Mouse (Mus musculus): ENCODE results near the gene 3110009E18Rik. TPM values are rescaled to one million over a fixed set of nuclear protein-coding genes. Genes with fewer than 3 reads are reported as not detected.
A peak's percentile ranks its signal among the peaks of the same experiment; 100 is the strongest.
"Not testable (repeated sequence)": the region's sequence is repeated elsewhere in the genome, so short reads cannot be mapped to it uniquely, and the experiment has no call there.

Gene 3110009E18Rik
- polyA plus RNA-seq, 1 experiment from 2014 or later: 10.6 TPM

DNA sequence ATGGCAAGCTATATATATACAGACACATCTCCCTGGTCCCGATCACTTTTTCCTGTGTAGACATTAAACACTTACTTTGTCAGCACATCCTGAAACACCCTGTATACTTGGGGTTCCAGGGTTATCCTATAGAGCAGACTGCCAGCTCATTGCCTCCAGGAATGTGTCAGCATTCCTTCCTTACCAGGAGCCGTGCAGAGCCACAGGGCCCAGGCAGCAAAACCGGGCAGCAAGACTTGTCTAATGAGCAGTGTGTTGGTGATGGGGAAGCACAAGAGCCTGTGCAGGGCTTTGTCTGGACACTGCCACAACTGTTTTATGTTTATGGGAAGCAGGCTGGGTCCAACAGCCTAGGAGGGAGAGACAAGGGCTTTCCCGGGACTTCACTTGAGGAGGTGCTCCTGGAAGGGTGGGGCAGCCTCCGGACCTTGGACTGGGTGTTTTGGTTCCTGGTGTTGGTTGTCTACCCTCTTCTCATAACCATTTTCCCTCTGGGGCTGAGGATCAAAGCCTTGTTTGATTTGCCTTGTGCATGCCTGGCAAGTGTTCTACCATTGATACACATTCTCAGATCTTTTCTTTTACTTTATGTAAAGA is 37.0 kb upstream of the 3110009E18Rik start:
- no peak for DNase-seq (ENCODE audit: low read depth, low spot score)
- H3K27me3 ChIP-seq: no peaks in the 10 kb centered on the region
- POLR2A ChIA-PET: no interaction called here
- no peak for TF ChIP-seq CTCF (IDR thresholded peaks at IDR 0.05)
- no peak for ATAC-seq
- in situ Hi-C loops (cut with MboI; ENCODE audit: low pct_unique_long_range_greater_than_20kb): no loop called here
- CTCF ChIA-PET: no interaction called here

GRCm38 (mm10) chr1:120085696-120086095 is 35.3 kb upstream of the 3110009E18Rik start:
- DNase-seq (ENCODE audit: low read depth, low spot score) (no peak), ATAC-seq (no peak)
- in situ Hi-C loops (cut with MboI; ENCODE audit: low pct_unique_long_range_greater_than_20kb): no loop called here
- no peak for TF ChIP-seq CTCF (IDR thresholded peaks at IDR 0.05)
- no peaks in the 10 kb centered on the region for H3K27me3 ChIP-seq
- CTCF ChIA-PET: interaction anchor here (1.0 kb wide), 1 partner anchor 52 kb away, joined by 3 read pairs; no protein-coding TSS in a partner anchor
- POLR2A ChIA-PET: no interaction called here

- DNase-seq (ENCODE audit: low read depth, low spot score) (no peak), ATAC-seq (no peak)
- H3K27me3 ChIP-seq: no peaks in the 10 kb centered on the region
- in situ Hi-C loops (cut with MboI; ENCODE audit: low pct_unique_long_range_greater_than_20kb): no loop called here
- no peak for TF ChIP-seq CTCF (IDR thresholded peaks at IDR 0.05)
- POLR2A ChIA-PET: no interaction called here
- CTCF ChIA-PET: no interaction called here
Measured at GRCm38 (mm10) chr1:120086644-120087043, 34.3 kb upstream of the 3110009E18Rik start.

DNA sequence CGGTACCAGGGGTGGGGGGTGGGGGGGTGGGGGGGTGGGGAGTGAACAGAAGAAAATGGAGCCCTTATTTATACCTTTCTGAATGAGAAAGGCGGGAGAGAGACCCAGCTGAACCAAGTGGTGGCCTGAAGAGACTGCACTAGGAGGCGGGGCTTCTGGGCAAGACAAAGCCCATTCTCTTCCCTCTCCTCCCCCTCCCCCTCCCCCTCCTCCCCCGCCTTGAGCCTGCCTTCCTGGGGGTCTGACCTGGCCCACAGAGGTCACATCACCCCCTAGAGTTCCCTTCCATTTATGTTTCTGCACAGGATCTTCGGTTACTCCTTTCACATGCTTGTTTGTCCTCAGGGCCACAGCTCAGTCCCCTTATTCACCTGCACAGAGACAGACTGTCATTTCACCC is 31.8 kb upstream of the 3110009E18Rik start:
- DNase-seq (ENCODE audit: low read depth, low spot score): no peak

GRCm38 (mm10) chr1:120090880-120091570 is 30.0 kb upstream of the 3110009E18Rik start:
- TF ChIP-seq CTCF (IDR thresholded peaks at IDR 0.05): no peak
- no peaks in the 10 kb centered on the region for H3K27me3 ChIP-seq
- DNase-seq (ENCODE audit: low read depth, low spot score): no peak
- ChIA-PET CTCF (interaction anchor here (6.7 kb wide), 1 partner anchor 58 kb away, joined by 27 read pairs; no protein-coding TSS in a partner anchor), POLR2A (no interaction called here)
- ATAC-seq: no peak
- in situ Hi-C loops (cut with MboI; ENCODE audit: low pct_unique_long_range_greater_than_20kb): loop anchor here (5.0 to 10.0 kb wide), 3 partner anchors 59 to 464 kb away; partner anchors contain the start of gene Tmem177

More for the DNA sequence above, 31.8 kb upstream of the 3110009E18Rik start:
- ATAC-seq: no peak
- H3K27me3 ChIP-seq: no peaks in the 10 kb centered on the region
- ChIA-PET POLR2A (interaction anchor here (0.6 to 1.4 kb wide), 2 partner anchors 15 to 75 kb away, joined by 4 to 6 read pairs; no protein-coding TSS in a partner anchor), CTCF (interaction anchor here (1.0 to 1.8 kb wide), 5 partner anchors 9 to 76 kb away, joined by 3 to 8 read pairs (median 4); no protein-coding TSS in a partner anchor)
- no peak for TF ChIP-seq CTCF (IDR thresholded peaks at IDR 0.05)
- in situ Hi-C loops (cut with MboI; ENCODE audit: low pct_unique_long_range_greater_than_20kb): no loop called here

GRCm38 (mm10) chr1:120093482-120094134 is 27.4 kb upstream of the 3110009E18Rik start:
- peak; percentile 82 for ATAC-seq
- H3K27me3 ChIP-seq; DNase-seq (ENCODE audit: low read depth, low spot score); POLR2A ChIA-PET: not testable (repeated sequence)
- peak; percentile 97 for TF ChIP-seq CTCF (IDR thresholded peaks at IDR 0.05)
- in situ Hi-C loops (cut with MboI; ENCODE audit: low pct_unique_long_range_greater_than_20kb): loop anchor here (5.0 to 10.0 kb wide), 3 partner anchors 61 to 461 kb away; partner anchors contain the start of gene Tmem177
- CTCF ChIA-PET: interaction anchor here (0.9 to 6.7 kb wide), 6 partner anchors 11 to 65 kb away, joined by 3 to 27 read pairs (median 5); no protein-coding TSS in a partner anchor

GRCm38 (mm10) chr1:120094920-120095319 is 26.1 kb upstream of the 3110009E18Rik start:
- H3K27me3 ChIP-seq: no peaks in the 10 kb centered on the region
- ChIA-PET CTCF (interaction anchor here (6.7 kb wide), 1 partner anchor 62 kb away, joined by 27 read pairs; no protein-coding TSS in a partner anchor), POLR2A (no interaction called here)
- ATAC-seq (no peak), DNase-seq (ENCODE audit: low read depth, low spot score) (no peak)
- in situ Hi-C loops (cut with MboI; ENCODE audit: low pct_unique_long_range_greater_than_20kb): loop anchor here (5.0 to 10.0 kb wide), 4 partner anchors 52 to 460 kb away; partner anchors contain the start of gene Tmem177
- TF ChIP-seq CTCF (IDR thresholded peaks at IDR 0.05): no peak

DNA sequence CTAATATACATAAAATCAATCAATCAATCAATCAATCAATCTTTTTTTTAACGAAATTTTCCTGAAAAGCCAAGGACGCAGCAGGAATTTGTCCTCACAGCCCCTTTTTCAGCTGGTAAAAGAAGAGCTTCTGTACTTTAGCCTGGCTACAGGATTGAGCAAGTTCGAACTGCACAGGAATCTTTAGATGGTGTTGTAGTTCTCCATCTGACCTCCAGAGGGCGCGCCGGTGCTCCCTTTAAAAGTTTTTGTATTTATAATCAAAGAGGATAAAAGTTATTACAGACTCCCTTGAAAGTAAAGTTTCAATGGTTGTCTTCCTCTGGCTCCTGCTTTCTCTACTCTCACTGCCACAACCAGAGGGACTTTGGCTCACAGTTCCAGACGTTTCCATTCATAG is 22.7 kb upstream of the 3110009E18Rik start:
- TF ChIP-seq CTCF (IDR thresholded peaks at IDR 0.05): peak; percentile 80
- POLR2A ChIA-PET: no interaction called here
- in situ Hi-C loops (cut with MboI; ENCODE audit: low pct_unique_long_range_greater_than_20kb): loop anchor here (5.0 to 10.0 kb wide), 3 partner anchors 49 to 456 kb away; partner anchors contain the start of gene Tmem177
- DNase-seq (ENCODE audit: low read depth, low spot score) (no peak), ATAC-seq (no peak)
- CTCF ChIA-PET: interaction anchor here (0.6 to 2.2 kb wide), 14 partner anchors 13 to 87 kb away, joined by 3 to 11 read pairs (median 3); no protein-coding TSS in a partner anchor
- no peaks in the 10 kb centered on the region for H3K27me3 ChIP-seq

DNA sequence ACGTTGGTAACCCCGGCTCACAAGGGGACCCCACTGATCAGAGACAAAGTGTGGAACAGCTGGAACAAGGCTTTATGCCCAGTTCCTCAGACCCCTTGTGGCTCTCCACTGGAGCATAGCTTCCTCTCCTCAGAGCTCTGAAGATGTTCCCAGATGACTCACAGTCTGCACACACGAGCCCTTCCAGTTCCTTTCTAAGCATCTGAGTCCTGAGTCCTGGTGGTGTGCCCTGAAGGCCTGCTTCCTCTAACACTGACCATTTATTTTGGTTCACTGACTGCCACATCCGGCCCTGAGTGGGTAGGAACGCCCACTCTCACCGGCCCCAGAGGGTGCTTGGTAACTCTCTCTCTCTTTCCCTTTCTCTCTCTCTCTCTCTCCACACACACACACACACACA is 21.5 kb upstream of the 3110009E18Rik start:
- peak; percentile 69 for DNase-seq (ENCODE audit: low read depth, low spot score)
- ChIA-PET CTCF (interaction anchor here (0.7 to 2.2 kb wide), 3 partner anchors 36 to 67 kb away, joined by 3 to 11 read pairs (median 3); no protein-coding TSS in a partner anchor), POLR2A (no interaction called here)
- peak; percentile 92 for ATAC-seq
- no peaks in the 10 kb centered on the region for H3K27me3 ChIP-seq
- no peak for TF ChIP-seq CTCF (IDR thresholded peaks at IDR 0.05)
- in situ Hi-C loops (cut with MboI; ENCODE audit: low pct_unique_long_range_greater_than_20kb): loop anchor here (5.0 to 10.0 kb wide), 3 partner anchors 48 to 455 kb away; partner anchors contain the start of gene Tmem177
